ENCODE assay signal across 8 mouse cellular contexts in the genomic region with DNA sequence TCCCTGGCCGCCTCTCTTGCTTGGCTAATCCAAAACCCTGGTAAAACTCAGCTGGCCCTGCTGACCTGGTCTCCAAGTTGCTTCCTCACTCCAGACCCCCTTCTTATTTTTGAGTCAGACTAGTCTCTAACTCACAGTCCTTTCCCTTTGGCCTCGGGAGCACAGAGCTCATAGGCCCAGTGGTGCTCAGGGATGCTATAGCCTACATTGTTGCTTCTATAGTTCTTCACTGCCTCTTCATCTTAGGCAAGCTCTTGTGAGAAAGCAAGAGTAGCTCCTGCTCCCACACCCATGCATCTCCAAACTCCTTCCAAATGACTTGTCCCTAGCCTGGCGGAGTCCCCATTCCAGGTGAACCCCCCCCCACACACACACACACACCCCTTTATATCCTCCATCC. TPM values are rescaled to one million over a fixed set of nuclear protein-coding genes. Genes with fewer than 3 reads are reported as not detected.
DNase-seq lines count a peak whose midpoint lies in the region; ATAC-seq lines count a peak whose summit lies in the region.

No protein-coding gene starts in this region.

- ATAC-seq in kidney, embryonic 15.5 days (replicated peaks; ENCODE audit: low FRiP score): no peak
- ATAC-seq in hindbrain, embryonic 11.5 days (ENCODE audit: low FRiP score): no peak

- H3K27ac ChIP-seq in kidney, embryonic 15.5 days: 0 out of 2 replicates have a peak overlapping the region, but pooled peaks have one; percentile 89
- peak overlapping the region; percentile 97; the same call in 1 of the 2 replicates for H3K27ac ChIP-seq in brown adipose tissue, adult 24 weeks (replicated peaks; ENCODE audit: low read depth, low read length)
- no peak overlapping the region for H3K27ac ChIP-seq in hindbrain, embryonic 11.5 days (ENCODE audit: low read depth, low read length)
- no peak overlapping the region for H3K27ac ChIP-seq in macrophage

- WGBS in kidney, embryonic 15.5 days: 51% methylated on average over 3 of the region's 3 CpGs
- WGBS in hindbrain, embryonic 11.5 days: 53% methylated on average over 3 of the region's 3 CpGs
- WGBS in macrophage (ENCODE audit: missing documents): 76% methylated on average over 3 of the region's 3 CpGs

- peak overlapping the region; percentile 81 for H3K4me2 ChIP-seq in kidney, embryonic 15.5 days
- H3K4me2 ChIP-seq in hindbrain, embryonic 11.5 days (replicated peaks; ENCODE audit: low read depth, low read length): peak overlapping the region; percentile 85

- peaks cover 37% of the 10 kb centered on the region for H3K36me3 ChIP-seq in kidney, embryonic 15.5 days
- 0 out of 2 replicates have a peak, but pooled peaks cover 2% of the 10 kb centered on the region for H3K36me3 ChIP-seq in hindbrain, embryonic 11.5 days (ENCODE audit: control insufficient read depth, insufficient read depth, low read length)
- H3K36me3 ChIP-seq in macrophage (ENCODE audit: inconsistent target): peaks cover 9% of the 10 kb centered on the region; the same call in 1 of the 2 replicates

- peak overlapping the region; percentile 82 for H3K9ac ChIP-seq in kidney, embryonic 15.5 days
- H3K9ac ChIP-seq in hindbrain, embryonic 11.5 days (ENCODE audit: low read depth, low read length): peak overlapping the region; percentile 68; the same call in 1 of the 2 replicates

- H3K27me3 ChIP-seq in kidney, embryonic 15.5 days: no peaks in the 10 kb centered on the region
- no peaks in the 10 kb centered on the region for H3K27me3 ChIP-seq in hindbrain, embryonic 11.5 days (ENCODE audit: control insufficient read depth, insufficient read depth, low read length)

- H3K4me1 ChIP-seq in kidney, embryonic 15.5 days: peaks cover 27% of the 10 kb centered on the region
- H3K4me1 ChIP-seq in brown adipose tissue, adult 24 weeks (ENCODE audit: control insufficient read depth, insufficient read depth, insufficient read length, low read length): peaks cover 17% of the 10 kb centered on the region
- H3K4me1 ChIP-seq in hindbrain, embryonic 11.5 days (replicated peaks; ENCODE audit: control insufficient read depth, insufficient read depth, low read length): no peaks in the 10 kb centered on the region; the same call in 1 of the 2 replicates

- H3K79me2 ChIP-seq in macrophage (ENCODE audit: inconsistent target): peaks cover 57% of the 10 kb centered on the region

- DNase-seq in kidney, postnatal 14 days: no peak
- no peak for DNase-seq in hindbrain, embryonic 11.5 days (ENCODE audit: low spot score)
- DNase-seq in frontal cortex, postnatal 25 days (ENCODE audit: low spot score in 2 of 2): no peak
- no peak for DNase-seq in ovary, postnatal 14 days (ENCODE audit: low spot score)
- no peak for DNase-seq in spleen, adult 12 weeks (ENCODE audit: low spot score)

- no peaks in the 10 kb centered on the region for H3K9me3 ChIP-seq in kidney, embryonic 15.5 days (replicated peaks)
- no peaks in the 10 kb centered on the region for H3K9me3 ChIP-seq in hindbrain, embryonic 11.5 days (ENCODE audit: control insufficient read depth, low read length)

- H3K4me3 ChIP-seq in kidney, embryonic 15.5 days (replicated peaks): peak overlapping the region; percentile 93
- peak overlapping the region; percentile 75 for H3K4me3 ChIP-seq in brown adipose tissue, adult 24 weeks (ENCODE audit: insufficient read depth, low read depth, low read length)
- H3K4me3 ChIP-seq in hindbrain, embryonic 11.5 days (ENCODE audit: low read depth, low read length): peak overlapping the region; percentile 58
- H3K4me3 ChIP-seq in macrophage (ENCODE audit: inconsistent target): peak overlapping the region; percentile 87

RNA-seq across cellular contexts. Expression of a gene that starts 1.2 kb away (rescaled TPM):
- polyA plus RNA-seq in kidney, embryonic 15.5 days (2015; fragmentation: Nextera tagmentation; extraction: Ambion mirVana): 344 and 353 TPM in 2 replicates
- 676 and 868 TPM in 2 replicates for polyA plus RNA-seq in brown adipose tissue, adult 24 weeks (2012; ENCODE audit: insufficient read depth, insufficient read length, missing spikeins)
- 358 and 366 TPM in 2 replicates for polyA plus RNA-seq in hindbrain, embryonic 11.5 days (2014; fragmentation: Nextera tagmentation; extraction: Ambion mirVana)
- 10 to 100 TPM in 14 of 26 experiments, 1 to 10 TPM in 12; 2.4 to 33.3 (median 11.9) TPM for total RNA-seq in macrophage (2018; cell fraction: chromatin; rRNA removed)
- 100 to 1,000 TPM in 24 of 26 experiments, 10 to 100 TPM in 2; 91.0 to 158 (median 119) TPM for total RNA-seq in macrophage (2018; cell fraction: cytosol; rRNA removed)
- 10 to 100 TPM; 14.6 to 51.3 (median 25.8) TPM for total RNA-seq in macrophage (2018; cell fraction: nucleus; rRNA removed)
- 83.2 to 159 TPM (median 130 TPM) in 3 replicates for polyA plus RNA-seq in macrophage (2018)

RNA-seq across cellular contexts. Expression of a gene that starts 32.1 kb away (rescaled TPM):
- not detected in 2 replicates for polyA plus RNA-seq in kidney, embryonic 15.5 days (2015; fragmentation: Nextera tagmentation; extraction: Ambion mirVana)
- polyA plus RNA-seq in brown adipose tissue, adult 24 weeks (2012; ENCODE audit: insufficient read depth, insufficient read length, missing spikeins): not detected in 2 replicates
- polyA plus RNA-seq in hindbrain, embryonic 11.5 days (2014; fragmentation: Nextera tagmentation; extraction: Ambion mirVana): 0.11 and 0.14 TPM in 2 replicates
- total RNA-seq in macrophage (2018; cell fraction: chromatin; rRNA removed): not detected
- not detected for total RNA-seq in macrophage (2018; cell fraction: cytosol; rRNA removed)
- not detected for total RNA-seq in macrophage (2018; cell fraction: nucleus; rRNA removed)
- polyA plus RNA-seq in macrophage (2018): not detected in 3 replicates

RNA-seq across cellular contexts. Expression of a gene that starts 40.1 kb away (rescaled TPM):
- 577 and 605 TPM in 2 replicates for polyA plus RNA-seq in kidney, embryonic 15.5 days (2015; fragmentation: Nextera tagmentation; extraction: Ambion mirVana)
- polyA plus RNA-seq in brown adipose tissue, adult 24 weeks (2012; ENCODE audit: insufficient read depth, insufficient read length, missing spikeins): 552 and 608 TPM in 2 replicates
- polyA plus RNA-seq in hindbrain, embryonic 11.5 days (2014; fragmentation: Nextera tagmentation; extraction: Ambion mirVana): 732 and 754 TPM in 2 replicates
- total RNA-seq in macrophage (2018; cell fraction: chromatin; rRNA removed): 100 to 1,000 TPM in 8 of 26 experiments, 10 to 100 TPM in 16, 1 to 10 TPM in 2; 6.4 to 139 (median 77.5) TPM
- 100 to 1,000 TPM; 112 to 179 (median 144) TPM for total RNA-seq in macrophage (2018; cell fraction: cytosol; rRNA removed)
- total RNA-seq in macrophage (2018; cell fraction: nucleus; rRNA removed): 100 to 1,000 TPM in 13 of 26 experiments, 10 to 100 TPM in 13; 19.4 to 204 (median 102) TPM
- 128 to 166 TPM (median 160 TPM) in 3 replicates for polyA plus RNA-seq in macrophage (2018)

RNA-seq across cellular contexts. Expression of a gene that starts 40.3 kb away (rescaled TPM):
- polyA plus RNA-seq in kidney, embryonic 15.5 days (2015; fragmentation: Nextera tagmentation; extraction: Ambion mirVana): 59.1 and 60.4 TPM in 2 replicates
- 25.0 and 50.3 TPM in 2 replicates for polyA plus RNA-seq in brown adipose tissue, adult 24 weeks (2012; ENCODE audit: insufficient read depth, insufficient read length, missing spikeins)
- polyA plus RNA-seq in hindbrain, embryonic 11.5 days (2014; fragmentation: Nextera tagmentation; extraction: Ambion mirVana): 66.1 and 66.7 TPM in 2 replicates
- 10 to 100 TPM in 1 of 26 experiments, 1 to 10 TPM in 25; 1.3 to 11.5 (median 5.2) TPM for total RNA-seq in macrophage (2018; cell fraction: chromatin; rRNA removed)
- 10 to 100 TPM; 13.7 to 26.4 (median 19.9) TPM for total RNA-seq in macrophage (2018; cell fraction: cytosol; rRNA removed)
- 10 to 100 TPM in 6 of 26 experiments, 1 to 10 TPM in 20; 3.9 to 13.8 (median 8.0) TPM for total RNA-seq in macrophage (2018; cell fraction: nucleus; rRNA removed)
- polyA plus RNA-seq in macrophage (2018): 13.5 to 19.5 TPM (median 18.1 TPM) in 3 replicates

Comparison
In these comparisons a context has a peak if more than half of its experiments do, and no peak if none do; other contexts are left out.
1. H3K27ac ChIP-seq: peak in kidney, embryonic 15.5 days (single experiment) and brown adipose tissue, adult 24 weeks (single experiment); none in hindbrain, embryonic 11.5 days (single experiment) and macrophage (single experiment).
2. Peak in every context shown above with its lines, with median percentiles within 50 percentile points of each other: H3K4me3 ChIP-seq.